Mouse (Mus musculus): ENCODE measurements around the gene Mthfr.
"Not testable (repeated sequence)": the region's sequence is repeated elsewhere in the genome, so short reads cannot be mapped to it uniquely, and the experiment has no call there.

Gene Mthfr

DNA sequence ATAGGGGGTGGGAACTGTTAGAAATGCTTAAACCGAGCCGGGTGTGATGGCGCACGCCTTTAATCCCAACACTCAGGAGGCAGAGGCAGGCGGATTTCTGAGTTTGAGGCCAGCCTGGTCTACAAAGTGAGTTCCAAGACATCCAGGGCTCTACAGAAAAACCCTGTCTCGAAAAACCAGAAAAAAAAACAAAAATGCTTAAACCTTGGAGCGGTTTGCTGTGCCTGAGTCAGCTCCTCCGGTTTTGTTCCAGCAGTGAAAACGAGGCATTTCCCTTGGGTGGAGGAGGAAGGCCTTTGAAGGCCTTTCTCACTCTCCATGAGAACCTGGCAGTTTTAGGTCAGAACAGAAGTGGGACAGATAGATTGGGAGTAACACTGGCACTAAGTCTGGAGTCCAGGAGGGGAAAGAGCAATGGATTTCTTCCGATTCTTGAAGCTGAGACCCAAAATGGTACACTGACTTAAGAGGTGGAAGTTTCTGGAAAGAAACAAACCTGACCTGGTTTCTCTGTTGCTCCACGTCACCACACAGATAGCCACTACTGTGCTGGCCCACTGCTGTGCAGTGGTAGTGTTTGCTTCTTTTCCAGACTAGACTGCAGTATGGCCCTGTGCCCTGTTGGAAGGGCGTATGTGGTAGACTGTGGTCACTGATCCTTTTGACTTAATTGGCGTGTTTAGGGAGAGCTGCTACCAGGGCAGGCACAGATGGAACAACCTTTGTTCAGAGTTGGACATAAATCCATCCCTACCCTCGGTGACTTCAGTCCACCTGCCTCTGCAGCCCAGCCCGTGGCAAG is 1.4 kb downstream of the Mthfr start:
- in situ Hi-C loops (cut with MboI): no loop called here

- in situ Hi-C loops (cut with MboI): no loop called here
Observed at GRCm38 (mm10) chr4:148040933-148041610, 2.2 kb downstream of the Mthfr start.

- in situ Hi-C loops (cut with MboI): no loop called here
Observed at GRCm38 (mm10) chr4:148041611-148042191, 2.8 kb downstream of the Mthfr start.

DNA sequence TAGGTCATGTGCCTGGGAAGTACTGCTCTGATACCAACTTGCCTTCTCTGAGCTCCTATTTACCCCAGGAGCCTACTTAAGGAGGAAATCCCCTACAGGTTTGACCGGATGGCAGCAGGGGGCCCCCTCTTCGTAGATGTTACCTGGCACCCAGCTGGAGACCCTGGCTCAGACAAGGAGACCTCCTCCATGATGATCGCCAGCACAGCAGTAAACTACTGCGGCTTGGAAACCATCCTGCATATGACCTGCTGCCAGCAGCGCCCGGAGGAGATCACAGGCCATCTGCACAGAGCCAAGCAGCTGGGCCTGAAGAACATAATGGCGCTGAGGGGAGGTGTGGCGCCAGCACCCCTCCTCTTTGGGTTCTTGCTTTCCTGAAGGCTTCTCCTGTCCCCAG is 4.5 kb downstream of the Mthfr start:
- in situ Hi-C loops (cut with MboI): not testable (repeated sequence)

DNA sequence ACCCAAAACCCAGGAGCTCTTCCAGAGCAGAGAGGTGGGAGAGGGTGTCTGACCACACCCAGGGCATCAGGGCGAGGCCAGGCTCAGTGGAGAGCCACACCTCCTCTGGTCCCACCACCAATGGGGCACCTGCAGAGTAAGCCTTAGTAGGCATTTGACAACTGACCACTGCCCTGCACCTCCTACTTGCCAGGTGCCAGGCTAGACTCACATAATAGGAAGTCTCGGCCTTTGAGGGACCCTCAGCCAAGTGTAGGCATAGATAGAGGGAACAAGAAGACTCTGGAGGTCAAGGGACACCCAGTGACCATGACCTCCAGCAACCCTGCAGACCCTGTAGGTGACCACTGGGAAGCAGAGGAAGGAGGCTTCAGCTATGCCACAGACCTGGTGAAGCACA is 5.2 kb downstream of the Mthfr start:
- in situ Hi-C loops (cut with MboI): no loop called here

GRCm38 (mm10) chr4:148046450-148047031 is 7.7 kb downstream of the Mthfr start:
- in situ Hi-C loops (cut with MboI): no loop called here

- in situ Hi-C loops (cut with MboI): not testable (repeated sequence)
Observed at GRCm38 (mm10) chr4:148050396-148050914, 11.6 kb downstream of the Mthfr start.

- in situ Hi-C loops (cut with MboI): no loop called here
Observed at GRCm38 (mm10) chr4:148051046-148051776, 12.3 kb downstream of the Mthfr start.

- in situ Hi-C loops (cut with MboI): no loop called here
Observed at GRCm38 (mm10) chr4:148051886-148052285, 13.0 kb downstream of the Mthfr start.

DNA sequence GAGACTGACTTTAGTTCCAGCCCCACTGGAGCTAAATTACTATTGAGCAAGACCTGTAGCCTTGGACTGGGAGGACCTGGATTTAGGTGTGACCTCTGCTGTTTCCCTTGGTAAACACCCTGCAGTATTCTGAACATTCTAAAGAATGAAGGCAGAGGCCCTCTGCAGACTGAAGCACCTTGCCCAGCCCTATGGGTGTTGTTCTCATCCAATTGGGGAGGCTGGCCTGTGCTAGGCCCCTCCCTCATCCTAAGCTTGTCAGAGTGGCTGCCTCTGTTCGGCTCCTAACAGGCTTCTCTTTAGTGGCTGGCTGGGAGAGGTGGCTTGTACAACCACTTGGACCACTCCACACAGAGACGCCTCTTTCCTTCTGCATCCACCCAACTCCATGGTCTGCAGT is 14.1 kb downstream of the Mthfr start:
- in situ Hi-C loops (cut with MboI): no loop called here

GRCm38 (mm10) chr4:148053417-148053920 is 14.6 kb downstream of the Mthfr start:
- in situ Hi-C loops (cut with MboI): no loop called here

- in situ Hi-C loops (cut with MboI): no loop called here
Observed at GRCm38 (mm10) chr4:148054961-148055695, 16.3 kb downstream of the Mthfr start.

DNA sequence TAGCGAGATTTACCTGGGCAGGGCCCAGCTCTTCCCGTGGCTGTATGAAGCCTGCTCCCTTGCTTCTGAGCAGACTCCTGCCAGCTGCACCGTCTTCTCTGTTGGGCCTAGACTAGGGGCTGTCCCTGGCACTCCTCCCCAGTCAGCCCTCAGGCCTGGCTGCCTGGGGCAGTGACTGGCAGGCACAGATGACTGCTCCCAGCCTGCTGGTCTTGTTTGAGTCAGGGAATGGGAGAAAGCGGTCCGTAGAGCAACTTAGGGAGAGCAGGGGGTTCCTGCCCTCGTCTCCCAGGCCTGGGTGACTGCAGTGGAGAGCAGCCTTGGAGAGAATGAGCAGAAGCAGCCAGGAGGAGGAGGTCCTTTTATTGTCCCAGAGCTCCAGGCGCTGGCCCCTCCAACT is 17.4 kb downstream of the Mthfr start:
- in situ Hi-C loops (cut with MboI): no loop called here

DNA sequence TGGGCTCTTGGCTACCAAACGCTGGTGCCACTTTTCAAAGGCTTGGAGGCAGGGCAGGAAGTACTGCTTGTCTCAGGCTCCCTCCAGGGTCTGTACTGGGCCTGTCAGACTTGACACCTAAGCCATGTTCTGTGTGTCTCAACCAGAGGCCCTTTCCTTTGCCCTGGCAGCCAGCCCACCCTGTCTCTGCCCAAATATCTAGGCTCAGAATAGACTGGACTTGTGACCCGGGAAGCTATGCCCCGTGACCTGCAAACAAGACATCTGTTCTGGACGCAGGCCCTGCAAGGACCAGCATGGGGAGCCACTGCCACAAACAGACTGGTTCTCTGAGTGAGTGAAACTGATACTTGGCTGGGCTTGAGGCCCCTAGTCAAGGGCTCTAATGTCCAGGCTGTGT is 17.9 kb downstream of the Mthfr start:
- in situ Hi-C loops (cut with MboI): no loop called here

GRCm38 (mm10) chr4:148057661-148058209 is 18.9 kb downstream of the Mthfr start:
- in situ Hi-C loops (cut with MboI): no loop called here

- in situ Hi-C loops (cut with MboI): no loop called here
Observed at GRCm38 (mm10) chr4:148058218-148058819, 19.4 kb downstream of the Mthfr start.

DNA sequence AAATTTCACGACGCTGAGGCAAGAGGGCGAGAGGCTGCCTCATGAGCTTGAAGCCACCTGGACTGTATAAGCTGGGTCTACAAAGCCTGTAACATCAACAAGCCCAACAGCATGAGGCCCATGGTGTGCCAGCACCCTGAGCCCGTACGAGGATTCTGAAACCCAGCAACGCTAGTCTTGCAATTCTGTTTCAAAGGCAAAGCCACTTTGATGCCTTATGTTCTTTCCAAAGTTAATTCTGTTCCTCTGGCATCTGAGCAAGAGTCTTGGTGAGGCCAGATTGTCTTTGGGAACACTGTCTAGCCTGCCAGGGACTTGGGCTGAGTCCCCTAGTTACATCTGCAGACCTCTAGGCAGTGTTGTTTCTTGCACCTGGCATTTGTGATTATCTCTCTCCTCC is 20.1 kb downstream of the Mthfr start:
- in situ Hi-C loops (cut with MboI): no loop called here

- in situ Hi-C loops (cut with MboI): no loop called here
Observed at GRCm38 (mm10) chr4:148060120-148061085, 21.5 kb downstream of the Mthfr start.

GRCm38 (mm10) chr4:148061086-148061480 is 22.2 kb downstream of the Mthfr start:
- in situ Hi-C loops (cut with MboI): no loop called here

Data from mature B cell (primary cell).